Mouse (Mus musculus) stomach, embryonic 14.5 days (tissue): ENCODE measurements at regions not wholly inside any gene's neighbourhood (a gene's known extent, or its start where the extent isn't known, plus 50 kb on each side); places are given as distances from the start of the nearest gene placed in this dataset.

Experiments used
- ATAC-seq: fragments of 200-750 bp; cut with Nextera tagmentation; 2 replicates; pipeline ENCODE4 v1.8.0; 2017; ENCODE audit warnings: low read depth, moderate TSS enrichment; ENCODE audit not compliant: insufficient number of reproducible peaks, insufficient read depth, low FRiP score
- H3K27ac ChIP-seq: fragments of 300-500 bp; sonication (generic); 2 replicates; pipeline ENCODE4 v1.5.1; 2014; ENCODE audit warnings: mild to moderate bottlenecking, low read length, moderate library complexity, mixed read lengths
- H3K27me3 ChIP-seq: fragments of 300-500 bp; sonication (generic); 2 replicates; pipeline ENCODE4 v1.6.1; 2014; ENCODE audit warnings: low read length, control low read depth, mixed read lengths; ENCODE audit not compliant: control insufficient read depth, insufficient read depth
- H3K36me3 ChIP-seq: fragments of 300-500 bp; sonication (generic); 2 replicates; pipeline ENCODE4 v1.6.1; 2014; ENCODE audit warnings: mild to moderate bottlenecking, control low read depth, low read length, moderate library complexity, mixed read lengths; ENCODE audit not compliant: control insufficient read depth, insufficient read depth
- H3K4me1 ChIP-seq: fragments of 300-500 bp; sonication (generic); 2 replicates; pipeline ENCODE4 v1.6.1; 2014; ENCODE audit warnings: low read length, control low read depth, mixed read lengths; ENCODE audit not compliant: control insufficient read depth, insufficient read depth
- H3K4me2 ChIP-seq: fragments of 300-500 bp; sonication (generic); replicated peaks from 2 replicates; pipeline ENCODE4 v1.6.1; 2014; ENCODE audit warnings: low read depth, low read length, control low read depth
- H3K4me3 ChIP-seq: fragments of 300-500 bp; sonication (generic); 2 replicates; pipeline ENCODE4 v1.5.1; 2014; ENCODE audit warnings: low read depth, low read length, control low read depth
- H3K9ac ChIP-seq: fragments of 300-500 bp; sonication (generic); replicated peaks from 2 replicates; pipeline ENCODE4 v1.6.1; 2014; ENCODE audit warnings: low read depth, mild to moderate bottlenecking, control low read depth, low read length, moderate library complexity, mixed read lengths
- H3K9me3 ChIP-seq: fragments of 300-500 bp; sonication (generic); 2 replicates; pipeline ENCODE4 v1.6.1; 2016; ENCODE audit warnings: low read depth, low read length, control low read depth; ENCODE audit not compliant: control insufficient read depth
- WGBS: fragments of 180-500 bp; shearing (Covaris S2); extraction: QIAGEN DNeasy Blood & Tissue Kit; methylation state at CpG from one replicate; pipeline ENCODE4 v1.1.7; 2014; 5-methylcytosine and 5-hydroxymethylcytosine counted together

GRCm38 (mm10) chr13:56021716-56022115 is 114.4 kb downstream of the H2afy start:
- Histone ChIP-seq H3K27ac (no peak overlapping the region), H3K9me3 (no peaks in the 10 kb centered on the region), H3K4me3 (no peak overlapping the region), H3K4me2 (no peak overlapping the region), H3K9ac (no peak overlapping the region), H3K27me3 (no peaks in the 10 kb centered on the region), H3K36me3 (no peaks in the 10 kb centered on the region), H3K4me1 (peaks cover 29% of the 10 kb centered on the region)
- 76% methylated on average over 3 of the region's 3 CpGs for WGBS
- no peak for ATAC-seq

GRCm38 (mm10) chr13:56014006-56014405 is 122.2 kb downstream of the H2afy start:
- Histone ChIP-seq H3K4me1 (peaks cover 13% of the 10 kb centered on the region), H3K27ac (no peak overlapping the region), H3K9me3 (no peaks in the 10 kb centered on the region), H3K4me2 (no peak overlapping the region), H3K36me3 (no peaks in the 10 kb centered on the region), H3K9ac (no peak overlapping the region), H3K4me3 (no peak overlapping the region), H3K27me3 (no peaks in the 10 kb centered on the region)
- ATAC-seq = no peak

DNA sequence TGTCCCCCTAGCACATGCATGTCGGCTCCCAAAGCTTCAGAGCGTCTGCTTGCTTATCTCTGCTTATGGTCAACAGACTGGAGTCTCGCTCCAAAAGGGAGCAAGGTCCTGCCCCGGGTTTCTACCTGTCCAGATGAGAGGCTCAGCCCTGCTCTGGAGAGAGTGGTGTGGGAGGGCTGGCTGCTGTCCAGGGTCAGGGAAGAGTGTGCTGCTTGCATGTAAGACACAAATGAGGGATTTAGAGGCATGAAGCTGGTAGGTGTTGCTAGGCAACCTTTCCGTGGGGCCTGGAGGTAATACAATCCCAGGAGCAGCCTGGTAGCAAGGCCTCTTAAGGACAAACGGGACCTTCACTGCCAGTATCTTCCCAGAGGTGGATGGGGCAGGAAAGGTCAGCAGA is 125.7 kb downstream of the H2afy start:
- no peak overlapping the region for H3K9ac ChIP-seq
- no peak overlapping the region for H3K4me2 ChIP-seq
- H3K36me3 ChIP-seq = no peaks in the 10 kb centered on the region
- no peak for ATAC-seq
- WGBS = 27% methylated on average over 6 of the region's 6 CpGs
- no peak overlapping the region for H3K4me3 ChIP-seq
- no peaks in the 10 kb centered on the region for H3K27me3 ChIP-seq
- no peaks in the 10 kb centered on the region for H3K9me3 ChIP-seq
- peaks cover 16% of the 10 kb centered on the region for H3K4me1 ChIP-seq
- H3K27ac ChIP-seq = no peak overlapping the region

DNA sequence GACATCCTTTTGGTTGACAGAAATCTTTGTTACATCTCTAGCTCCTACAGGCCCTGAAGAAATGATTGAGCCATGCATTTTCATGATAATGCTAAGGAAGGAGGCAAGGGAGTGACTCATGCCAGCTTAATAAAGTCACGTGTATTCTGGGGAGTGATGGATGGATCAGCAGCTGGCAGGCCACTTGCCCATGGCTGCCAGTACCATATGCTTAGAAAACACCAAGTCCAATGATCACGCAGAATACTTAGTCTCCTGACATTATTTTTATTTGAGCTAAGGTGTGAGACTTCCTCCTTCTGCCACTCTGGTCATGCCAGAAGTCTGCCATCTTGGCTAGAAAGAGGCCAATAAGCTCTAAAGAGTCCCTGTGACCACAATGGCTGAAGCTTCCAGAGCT is 129.3 kb downstream of the H2afy start:
- H3K4me2 ChIP-seq = no peak overlapping the region
- H3K4me3 ChIP-seq = no peak overlapping the region
- ATAC-seq = no peak
- H3K9ac ChIP-seq = no peak overlapping the region
- H3K9me3 ChIP-seq = no peaks in the 10 kb centered on the region
- 82% methylated on average over 2 of the region's 2 CpGs for WGBS
- H3K36me3 ChIP-seq = no peaks in the 10 kb centered on the region
- no peaks in the 10 kb centered on the region for H3K27me3 ChIP-seq
- peaks cover 24% of the 10 kb centered on the region for H3K4me1 ChIP-seq
- H3K27ac ChIP-seq = no peak overlapping the region

DNA sequence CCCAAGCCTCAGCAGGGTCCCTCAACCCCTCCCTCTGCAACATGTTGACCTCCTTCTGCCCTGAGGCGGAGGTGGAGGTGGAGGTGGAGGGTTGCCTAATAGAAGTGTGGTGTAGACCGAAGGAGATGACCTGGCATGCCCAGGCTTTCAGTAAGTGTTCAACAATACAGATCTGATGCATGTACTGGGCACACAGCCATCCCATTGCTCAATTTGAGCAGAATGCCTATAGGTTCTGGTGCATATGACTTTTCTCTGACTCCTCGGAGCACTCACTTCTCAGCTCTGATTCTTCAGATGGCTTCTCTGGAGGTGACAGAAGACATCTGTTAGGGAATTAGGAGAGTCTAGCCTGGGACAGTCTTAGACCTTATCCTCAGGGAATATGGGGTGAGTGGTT is 130.4 kb downstream of the H2afy start:
- no peak for ATAC-seq
- H3K27me3 ChIP-seq = no peaks in the 10 kb centered on the region
- no peak overlapping the region for H3K4me2 ChIP-seq
- H3K9ac ChIP-seq = no peak overlapping the region
- no peak overlapping the region for H3K4me3 ChIP-seq
- H3K27ac ChIP-seq = no peak overlapping the region
- H3K9me3 ChIP-seq = no peaks in the 10 kb centered on the region
- H3K4me1 ChIP-seq = peaks cover 24% of the 10 kb centered on the region
- 63% methylated on average over 3 of the region's 3 CpGs for WGBS
- no peaks in the 10 kb centered on the region for H3K36me3 ChIP-seq

DNA sequence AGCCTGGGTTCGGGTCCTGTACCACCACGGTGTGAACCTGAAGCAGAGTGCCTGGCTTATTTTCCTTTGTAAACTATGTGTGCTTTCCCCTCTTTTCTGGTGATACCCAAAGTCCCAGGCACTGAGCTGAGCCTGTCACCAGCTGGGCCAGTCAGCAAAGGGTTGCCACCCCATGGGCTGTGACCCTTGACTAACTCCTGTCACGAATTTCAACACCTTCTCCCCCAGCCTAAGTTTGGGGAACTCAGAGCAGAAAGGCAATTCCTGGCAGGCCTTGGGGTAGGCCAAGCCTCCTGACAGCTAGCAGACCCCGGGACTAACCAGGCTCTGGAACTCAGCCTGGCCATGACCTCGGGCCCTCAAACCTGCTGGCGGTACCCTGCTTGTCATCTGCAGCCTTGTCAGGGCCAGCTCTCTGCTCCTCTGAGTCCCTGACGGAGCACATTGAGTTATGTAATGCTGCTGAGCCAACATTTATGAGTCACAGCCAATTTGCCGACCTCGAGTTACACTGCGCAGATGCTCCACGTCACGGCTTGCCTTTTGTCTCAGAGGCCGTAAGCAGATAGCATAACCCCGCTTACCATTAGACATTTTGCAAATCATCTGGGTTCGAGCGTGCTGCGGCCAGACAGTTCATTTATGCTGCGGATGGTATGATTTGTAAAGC is 132.3 kb downstream of the H2afy start:
- H3K4me2 ChIP-seq = no peak overlapping the region
- peak; percentile 70; the same call in 1 of the 2 replicates for ATAC-seq
- H3K9me3 ChIP-seq = no peaks in the 10 kb centered on the region
- H3K9ac ChIP-seq = no peak overlapping the region
- H3K4me3 ChIP-seq = no peak overlapping the region
- no peaks in the 10 kb centered on the region for H3K27me3 ChIP-seq
- WGBS = 46% methylated on average over 18 of the region's 18 CpGs
- no peaks in the 10 kb centered on the region for H3K36me3 ChIP-seq
- H3K27ac ChIP-seq = peak overlapping the region; percentile 10; the same call in 1 of the 2 replicates
- peaks cover 11% of the 10 kb centered on the region; the same call in 1 of the 2 replicates for H3K4me1 ChIP-seq

DNA sequence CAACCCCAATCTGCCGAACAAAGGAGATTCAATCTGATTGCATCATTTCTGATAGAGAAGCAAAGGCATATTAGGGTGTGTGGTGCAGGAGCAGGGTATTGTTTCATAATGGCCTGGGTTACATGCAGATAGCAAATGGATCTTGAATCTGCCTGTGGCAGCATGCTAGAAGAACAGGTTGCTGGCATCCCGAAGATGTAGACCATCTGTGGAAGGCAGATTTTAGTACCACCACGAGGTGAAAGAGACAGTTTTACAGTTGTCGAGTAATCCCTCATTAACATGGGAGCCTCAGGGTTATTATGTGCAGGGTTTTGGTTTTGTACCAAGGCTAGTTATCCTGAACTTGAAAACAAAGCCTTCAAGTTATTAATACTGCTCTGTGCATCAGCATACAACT is 140.9 kb downstream of the H2afy start:
- Histone ChIP-seq H3K4me3 (no peak overlapping the region), H3K9ac (no peak overlapping the region), H3K27ac (no peak overlapping the region), H3K4me2 (no peak overlapping the region), H3K9me3 (no peaks in the 10 kb centered on the region), H3K36me3 (no peaks in the 10 kb centered on the region), H3K4me1 (no peaks in the 10 kb centered on the region), H3K27me3 (no peaks in the 10 kb centered on the region)
- WGBS = 87% methylated on average over 4 of the region's 4 CpGs
- ATAC-seq = no peak

- H3K9ac ChIP-seq = no peak overlapping the region
- no peak overlapping the region for H3K4me2 ChIP-seq
- no peaks in the 10 kb centered on the region for H3K4me1 ChIP-seq
- H3K36me3 ChIP-seq = no peaks in the 10 kb centered on the region
- H3K9me3 ChIP-seq = no peaks in the 10 kb centered on the region
- no peak for ATAC-seq
- 88% methylated on average over 2 of the region's 2 CpGs for WGBS
- H3K4me3 ChIP-seq = no peak overlapping the region
- H3K27me3 ChIP-seq = no peaks in the 10 kb centered on the region
- H3K27ac ChIP-seq = no peak overlapping the region
Observed at GRCm38 (mm10) chr13:55994460-55994859, 141.7 kb downstream of the H2afy start.

- no peaks in the 10 kb centered on the region for H3K36me3 ChIP-seq
- no peak overlapping the region for H3K27ac ChIP-seq
- no peaks in the 10 kb centered on the region for H3K9me3 ChIP-seq
- whole genome bisulfite sequencing = 88% methylated on average over 9 of the region's 9 CpGs
- peaks cover 5% of the 10 kb centered on the region; the same call in 1 of the 2 replicates for H3K4me1 ChIP-seq
- ATAC-seq = no peak
- H3K27me3 ChIP-seq = no peaks in the 10 kb centered on the region
- H3K4me2 ChIP-seq = no peak overlapping the region
- H3K9ac ChIP-seq = no peak overlapping the region
- no peak overlapping the region for H3K4me3 ChIP-seq
Observed at GRCm38 (mm10) chr13:55992699-55993098, 143.5 kb downstream of the H2afy start.
